Mouse (Mus musculus) stomach, postnatal 0 days (tissue): ENCODE measurements at regions not wholly inside any gene's neighbourhood (a gene's known extent, or its start where the extent isn't known, plus 50 kb on each side); places are given as distances from the start of the nearest gene placed in this dataset.

Source experiments
- CTCF ChIP-seq: IDR thresholded peaks from 2 replicates; pipeline ENCODE4 v1.5.1; 2016; ENCODE audit warnings: antibody characterized with exemption, low read depth, mild to moderate bottlenecking, moderate library complexity
- EP300 ChIP-seq: optimal IDR thresholded peaks from 2 replicates; pipeline ENCODE3; 2016; ENCODE audit warnings: antibody characterized with exemption

GRCm38 (mm10) chr12:12650309-12650708 is 291.4 kb downstream of the Mycn start:
- TF ChIP-seq CTCF (no peak), EP300 (no peak)
